Mouse (Mus musculus) liver, adult 2 months (tissue): Measurements from ENCODE around the gene Pax8.

Experiments
- CTCF ChIP-seq: fragments of 200-500 bp; IDR thresholded peaks from 2 replicates; pipeline ENCODE4 v1.5.1; 2011; ENCODE audit warnings: low read depth, low read length, control low read depth
- POLR2A ChIP-seq: fragments of 200-500 bp; IDR thresholded peaks from 2 replicates; pipeline ENCODE4 v1.6.1; 2011; ENCODE audit warnings: low read length, control low read depth; ENCODE audit not compliant: insufficient read depth; ENCODE audit errors: extremely low read depth

DNA sequence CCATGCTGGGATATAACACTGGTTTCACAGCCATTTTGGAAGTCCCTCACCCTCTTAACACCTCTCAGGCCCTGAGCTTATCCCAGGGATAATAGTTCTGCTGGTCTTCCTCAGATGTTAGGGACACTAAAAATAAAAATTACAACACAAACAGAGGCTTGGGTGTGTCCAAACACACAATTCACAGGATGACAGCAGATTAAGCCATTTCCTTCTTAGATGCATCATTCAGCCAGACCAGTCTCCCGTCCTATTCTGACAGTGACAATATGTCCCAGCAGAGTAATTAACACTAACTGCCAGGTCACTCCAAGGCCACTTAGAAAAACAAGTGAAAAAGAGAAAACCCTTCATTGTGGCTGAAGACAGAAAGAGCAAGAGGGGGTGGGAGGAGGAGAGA lies 8.2 kb downstream of the Pax8 start:
- no peak for TF ChIP-seq CTCF
- no peak for TF ChIP-seq POLR2A
